Mouse (Mus musculus): ENCODE measurements around the gene AC134908.4. TPM values are rescaled to one million over a fixed set of nuclear protein-coding genes. Genes with fewer than 3 reads are reported as not detected.
"Not testable (repeated sequence)": the region's sequence is repeated elsewhere in the genome, so short reads cannot be mapped to it uniquely, and the experiment has no call there.

Gene AC134908.4
- polyA plus RNA-seq, 1 experiment = 0.23 TPM

DNA sequence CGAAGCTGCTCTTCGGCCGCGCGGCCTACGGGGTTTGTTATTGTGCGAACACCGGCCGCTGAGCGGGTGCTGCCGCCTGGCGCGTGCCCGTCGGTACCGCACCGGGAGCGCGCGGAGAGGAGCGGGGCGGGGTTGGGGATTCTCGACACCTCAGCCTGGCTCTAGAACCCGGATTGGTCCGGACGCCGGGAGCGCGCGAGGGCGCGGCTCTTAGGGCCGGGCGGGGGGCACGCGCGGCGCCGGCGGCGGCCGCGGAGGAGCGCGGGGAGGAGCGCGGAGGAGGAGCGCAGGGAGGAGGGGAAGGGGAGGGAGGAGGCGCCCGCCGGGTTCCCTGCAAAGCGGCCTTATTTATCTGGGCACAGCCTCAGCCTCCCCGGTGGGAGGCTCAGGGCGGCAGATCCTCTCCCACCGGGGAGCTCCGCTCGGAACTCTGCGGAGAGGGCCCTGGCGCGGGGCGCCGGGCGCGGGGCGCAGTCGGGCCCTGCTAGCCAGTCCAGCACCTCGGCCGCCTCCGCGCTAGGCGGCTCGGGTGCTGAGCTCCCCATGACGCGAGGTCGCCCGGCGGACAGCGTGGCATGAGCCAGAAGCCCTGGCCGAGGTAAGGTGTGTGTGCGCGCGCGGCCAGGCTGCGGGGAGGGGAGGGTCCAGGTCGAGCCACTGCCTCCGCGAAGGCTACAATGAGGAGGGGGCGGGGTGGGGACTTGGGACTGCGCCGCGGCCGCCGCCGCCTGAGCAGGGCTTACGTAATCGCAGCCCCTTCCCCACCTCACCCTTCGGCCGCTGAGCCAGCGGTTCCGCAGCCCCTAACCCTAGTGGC lies 13.5 kb upstream of the AC134908.4 start, which contains the start of gene Fbxl16:
Gene Fbxl16 (plus strand): TSS at position 297 of the 817 bp plus-strand sequence.
- DNase-seq (ENCODE audit: low read depth) = no peak

DNA sequence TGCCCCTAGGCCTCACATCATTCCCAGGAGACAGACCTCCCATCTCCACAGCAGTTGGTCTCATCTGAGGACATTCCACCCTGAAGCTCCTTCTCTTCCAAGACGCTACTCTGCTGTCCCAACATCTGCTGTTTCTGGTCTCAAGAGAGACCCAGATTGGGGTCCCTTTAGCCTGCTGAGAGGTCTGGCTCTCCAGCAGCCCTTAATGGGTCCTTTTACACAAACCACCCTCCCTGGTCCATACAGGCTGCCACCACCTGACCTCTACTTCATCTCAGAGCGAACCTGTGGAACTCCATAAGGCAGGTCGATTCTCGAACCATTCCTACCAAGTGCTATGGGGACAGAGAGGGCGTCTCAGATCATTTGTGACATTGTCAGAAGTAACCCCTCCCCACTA lies 12.6 kb upstream of the AC134908.4 start:
- no peak for DNase-seq (ENCODE audit: low read depth)

DNA sequence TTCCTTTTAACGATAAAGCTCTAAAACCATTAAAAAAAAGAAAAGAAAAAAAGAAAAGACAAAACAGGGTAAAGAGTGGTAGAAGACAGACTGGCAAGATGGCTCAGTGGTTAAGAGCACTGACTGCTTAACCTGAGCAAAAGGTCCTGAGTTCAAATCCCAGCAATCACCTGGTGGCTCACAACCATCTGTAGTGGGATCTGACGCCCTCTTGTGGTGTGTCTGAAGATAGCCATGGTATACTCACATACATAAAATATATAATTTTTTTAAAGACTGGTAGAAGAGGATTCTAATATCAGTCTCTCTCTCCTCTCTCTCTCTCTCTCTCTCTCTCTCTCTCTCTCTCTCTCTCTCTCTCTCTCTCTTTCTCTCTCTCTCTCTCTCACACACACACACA lies 12.0 kb upstream of the AC134908.4 start:
- not testable (repeated sequence) for DNase-seq (ENCODE audit: low read depth)

DNA sequence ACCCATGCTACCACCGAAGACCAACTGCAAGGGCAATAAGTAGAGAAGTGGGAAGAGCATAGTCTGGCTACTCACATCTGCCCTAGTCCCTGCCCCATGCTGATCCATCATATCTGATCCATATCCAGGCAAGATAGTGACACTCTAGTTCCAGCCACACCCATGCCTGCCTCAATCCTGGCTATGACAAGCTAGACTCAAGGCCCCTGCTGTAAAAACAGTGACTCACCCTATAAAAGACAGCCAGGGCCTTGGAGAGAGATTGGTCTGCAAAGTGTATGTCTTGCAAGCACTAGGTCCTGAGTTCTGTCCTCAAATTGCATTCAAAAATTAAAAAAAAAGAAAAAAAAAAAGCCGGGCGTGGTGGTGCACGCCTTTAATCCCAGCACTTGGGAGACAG lies 11.0 kb upstream of the AC134908.4 start:
- DNase-seq (ENCODE audit: low read depth) = no peak

DNA sequence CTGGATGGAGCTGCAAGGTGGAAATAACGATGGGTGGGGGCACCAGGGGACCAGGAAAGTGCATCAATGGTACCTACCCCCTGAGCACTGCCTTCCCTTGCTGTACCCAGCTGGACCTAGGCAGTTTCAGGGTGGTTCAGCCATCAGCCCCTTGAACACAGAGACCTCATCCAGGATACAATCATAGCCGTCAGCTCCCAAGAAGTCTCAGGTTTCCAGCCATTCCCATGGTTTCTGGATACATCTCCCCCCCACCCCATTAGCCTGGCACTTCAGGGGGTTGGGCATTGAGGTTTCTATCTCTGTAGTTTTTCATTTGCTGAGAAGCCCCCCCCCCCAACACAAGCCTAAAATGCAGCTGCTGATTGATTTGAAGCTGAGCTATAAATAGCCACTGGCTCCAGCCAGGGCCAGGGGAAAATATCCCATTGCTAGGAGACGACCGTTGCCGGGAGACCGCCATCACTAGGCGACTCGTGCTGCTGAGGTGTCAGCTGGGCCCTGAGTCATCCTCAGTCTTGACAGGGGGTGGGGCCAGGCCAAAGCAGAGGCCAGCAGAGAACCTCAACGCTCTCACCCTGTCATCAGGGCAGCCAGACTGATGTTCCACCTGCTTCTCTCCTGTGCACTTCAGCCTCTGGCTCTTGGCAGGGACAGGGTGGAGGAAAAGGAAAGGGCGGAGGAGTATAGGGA lies 7.5 kb upstream of the AC134908.4 start:
- DNase-seq (ENCODE audit: low read depth) = no peak

DNA sequence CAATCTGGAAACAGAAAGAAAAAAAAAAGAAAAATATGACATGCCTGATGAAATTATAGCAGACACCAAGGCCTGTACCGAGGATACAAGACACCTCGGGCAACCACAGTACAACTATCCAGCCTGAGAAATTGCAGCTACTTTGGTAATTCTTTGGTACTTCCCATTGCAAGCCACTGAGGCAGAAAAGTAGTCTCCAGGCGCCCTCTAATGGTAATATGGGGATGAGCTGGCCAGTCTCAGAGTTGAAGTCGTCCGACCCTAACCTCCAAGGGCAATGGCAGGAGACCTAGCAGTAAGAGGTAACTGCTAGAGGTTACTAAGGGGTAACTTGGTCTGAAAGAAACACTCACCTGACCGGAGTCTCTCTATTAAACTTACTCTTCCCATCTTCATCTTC lies 5.6 kb upstream of the AC134908.4 start:
- no peak for DNase-seq (ENCODE audit: low read depth)

DNA sequence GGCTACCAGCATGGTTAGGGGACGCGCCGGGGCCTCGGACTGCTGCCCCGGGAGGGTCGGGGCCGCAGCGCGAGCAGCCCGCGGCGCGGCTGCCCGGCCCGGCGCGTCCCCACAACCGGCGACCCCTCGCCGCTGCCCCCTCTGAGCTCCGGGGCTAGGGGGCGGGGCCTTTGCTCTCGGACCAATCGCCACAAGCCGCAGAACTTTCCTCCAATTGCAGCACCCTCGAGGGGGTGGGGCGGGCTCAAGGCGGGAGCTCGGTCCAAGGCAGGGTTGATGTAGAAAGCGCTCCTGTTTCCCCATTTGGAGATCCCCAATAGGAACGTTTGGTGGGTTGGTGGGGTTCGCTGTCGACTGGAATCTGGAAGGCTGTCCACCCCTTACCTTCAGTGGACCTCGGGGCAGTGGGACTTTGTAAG lies 1.5 kb upstream of the AC134908.4 start, which contains the start of gene Metrn:
Gene Metrn (minus strand): TSS at position 186 of the 419 bp plus-strand sequence.
- no peak for DNase-seq (ENCODE audit: low read depth)

DNA sequence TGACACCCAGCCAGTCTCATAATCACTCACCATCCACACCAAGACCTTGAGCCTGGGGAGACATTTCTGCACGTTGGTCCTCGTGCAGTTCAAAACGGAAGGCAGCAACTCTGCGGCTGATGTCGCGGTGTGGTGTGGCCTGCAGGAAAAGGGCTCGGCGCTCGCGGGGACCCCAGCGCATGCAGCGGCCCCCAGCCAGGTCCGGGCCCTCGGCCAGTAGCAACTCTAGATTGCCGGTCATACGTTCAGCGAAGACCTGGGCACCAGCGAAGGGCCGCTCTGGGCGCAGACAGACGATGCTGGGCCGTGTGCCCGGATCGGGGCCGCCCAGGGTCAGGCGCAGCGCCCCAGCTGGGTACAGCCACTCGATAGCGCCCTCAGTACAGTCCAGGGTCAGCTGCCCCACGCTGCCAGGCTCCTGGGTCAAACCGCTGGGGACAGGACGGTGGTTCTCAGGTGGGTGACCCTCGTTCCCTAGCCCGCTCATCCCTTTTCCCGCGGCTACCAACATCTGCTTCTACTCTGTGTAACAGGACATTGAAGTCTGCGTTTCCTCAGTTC lies 832 bp upstream of the AC134908.4 start:
- no peak for DNase-seq (ENCODE audit: low read depth)

DNA sequence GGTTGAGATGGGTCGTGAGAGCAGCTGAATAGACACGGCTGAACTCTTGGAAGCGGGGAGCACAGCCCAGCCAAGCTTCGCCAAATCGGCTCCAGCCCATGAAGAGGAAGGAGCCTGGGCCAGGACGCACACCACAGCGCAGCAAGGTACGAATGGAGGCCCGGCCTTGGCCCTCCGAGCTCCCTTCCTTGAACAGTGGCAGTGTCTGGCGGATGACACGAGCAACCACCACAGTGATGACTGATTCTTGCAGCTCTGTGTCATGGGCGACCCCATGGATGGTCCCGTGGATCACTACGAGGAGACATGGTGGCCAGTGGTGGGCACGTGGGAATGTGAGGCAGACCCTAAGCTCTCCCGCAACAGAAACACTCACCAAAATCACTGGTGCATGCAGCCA lies 461 bp downstream of the AC134908.4 start:
- no peak for DNase-seq (ENCODE audit: low read depth)

DNA sequence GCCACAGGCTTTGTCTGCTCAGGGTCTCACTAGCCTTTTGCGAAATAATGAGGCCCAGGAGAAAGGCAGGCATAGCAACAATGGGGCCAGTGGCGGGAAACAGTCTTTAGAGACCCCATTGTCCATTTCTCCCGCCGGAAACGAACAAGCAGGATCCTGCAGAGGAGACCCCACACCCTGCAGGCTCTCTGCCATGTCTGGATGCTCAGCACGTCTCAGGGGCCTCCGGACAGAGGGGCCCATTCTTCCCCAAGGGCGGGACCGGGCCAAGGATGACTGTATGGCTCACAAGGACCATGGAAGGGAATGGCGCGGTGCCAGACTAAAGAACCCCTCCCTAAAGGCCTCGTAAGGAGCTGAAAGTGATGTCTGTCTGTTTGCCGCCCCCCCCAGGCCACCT lies 1.3 kb downstream of the AC134908.4 start:
- no peak for DNase-seq (ENCODE audit: low read depth)

DNA sequence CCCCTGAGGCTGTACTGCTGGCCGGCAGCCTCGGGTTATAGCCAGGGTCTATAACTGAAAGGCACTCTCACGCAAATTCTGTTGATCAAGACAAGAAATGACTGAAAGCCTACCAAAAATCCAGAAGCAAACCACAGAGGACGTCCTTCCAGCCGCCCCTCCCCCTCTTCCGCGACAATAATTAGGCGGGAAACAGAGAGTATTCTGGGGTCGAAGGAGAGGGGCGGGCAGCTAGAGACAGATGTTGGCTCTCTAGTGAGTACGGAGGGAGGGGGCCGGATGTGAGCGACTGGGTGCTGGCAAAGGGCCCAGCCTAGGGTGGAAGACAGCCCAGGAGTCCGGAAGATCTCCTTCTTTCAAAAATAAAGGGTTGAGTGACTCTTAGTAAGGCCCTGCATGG lies 2.8 kb downstream of the AC134908.4 start, which contains the start of gene Fam173a:
Gene Fam173a (minus strand): TSS at position 287 of the 400 bp plus-strand sequence.
- no peak for DNase-seq (ENCODE audit: low read depth)

DNA sequence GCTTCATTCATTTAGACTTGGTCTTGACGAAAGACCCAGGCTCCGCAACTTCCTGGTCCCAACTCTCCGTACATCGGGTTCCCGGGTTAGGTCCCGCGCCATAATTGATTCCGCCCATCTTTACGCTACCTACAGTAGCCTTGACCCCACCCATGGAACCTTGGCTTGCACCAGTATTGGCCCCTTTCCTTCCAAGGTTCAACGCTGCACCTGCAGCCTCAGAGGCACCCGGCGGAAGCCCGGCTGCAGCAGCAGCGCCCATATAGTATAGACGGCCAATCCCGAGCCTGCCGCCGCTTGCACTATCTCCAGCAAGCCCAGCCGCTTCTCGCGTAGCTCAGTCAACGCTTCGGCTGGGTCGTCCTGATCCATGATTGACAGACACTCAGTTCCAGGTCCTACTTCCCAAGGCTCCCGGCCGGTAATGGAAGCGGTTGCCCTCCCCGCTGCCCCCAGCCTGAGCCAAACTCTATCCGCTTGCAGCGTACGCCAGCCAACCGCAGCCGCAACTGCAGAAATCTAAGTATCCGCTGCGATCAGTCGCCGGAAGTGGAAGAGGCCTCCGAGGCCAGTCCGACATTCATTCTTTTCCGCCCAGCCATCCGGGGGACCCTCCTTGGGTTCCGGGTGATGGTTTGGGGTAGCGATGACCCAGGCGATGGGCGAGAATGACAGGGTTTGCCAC lies 3.5 kb downstream of the AC134908.4 start:
- no peak for DNase-seq (ENCODE audit: low read depth)

DNA sequence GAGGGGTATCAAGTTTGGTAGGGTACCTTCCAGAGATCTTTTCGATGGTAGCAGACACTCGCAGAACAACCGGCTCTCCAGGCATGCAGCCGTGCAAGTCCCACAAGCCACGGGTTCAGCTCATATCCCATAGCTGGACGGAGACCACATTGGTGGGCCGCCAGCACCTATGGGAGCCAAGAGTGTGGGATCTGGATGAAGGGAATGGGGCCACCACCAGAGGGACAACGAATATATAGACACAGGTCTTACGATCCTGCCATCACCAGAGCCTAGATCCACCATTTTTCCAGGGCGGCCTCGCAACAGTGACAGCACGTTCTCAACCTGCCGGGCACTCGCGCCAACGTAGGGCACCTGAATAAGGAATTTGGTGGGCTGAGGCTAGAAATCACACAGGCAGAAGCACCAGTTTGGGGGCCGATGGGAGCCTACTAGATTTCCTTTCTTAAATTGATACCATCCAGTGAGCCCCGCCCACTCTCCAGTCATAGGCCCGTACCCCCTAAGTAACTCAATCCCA lies 4.1 kb downstream of the AC134908.4 start:
- DNase-seq (ENCODE audit: low read depth) = no peak

DNA sequence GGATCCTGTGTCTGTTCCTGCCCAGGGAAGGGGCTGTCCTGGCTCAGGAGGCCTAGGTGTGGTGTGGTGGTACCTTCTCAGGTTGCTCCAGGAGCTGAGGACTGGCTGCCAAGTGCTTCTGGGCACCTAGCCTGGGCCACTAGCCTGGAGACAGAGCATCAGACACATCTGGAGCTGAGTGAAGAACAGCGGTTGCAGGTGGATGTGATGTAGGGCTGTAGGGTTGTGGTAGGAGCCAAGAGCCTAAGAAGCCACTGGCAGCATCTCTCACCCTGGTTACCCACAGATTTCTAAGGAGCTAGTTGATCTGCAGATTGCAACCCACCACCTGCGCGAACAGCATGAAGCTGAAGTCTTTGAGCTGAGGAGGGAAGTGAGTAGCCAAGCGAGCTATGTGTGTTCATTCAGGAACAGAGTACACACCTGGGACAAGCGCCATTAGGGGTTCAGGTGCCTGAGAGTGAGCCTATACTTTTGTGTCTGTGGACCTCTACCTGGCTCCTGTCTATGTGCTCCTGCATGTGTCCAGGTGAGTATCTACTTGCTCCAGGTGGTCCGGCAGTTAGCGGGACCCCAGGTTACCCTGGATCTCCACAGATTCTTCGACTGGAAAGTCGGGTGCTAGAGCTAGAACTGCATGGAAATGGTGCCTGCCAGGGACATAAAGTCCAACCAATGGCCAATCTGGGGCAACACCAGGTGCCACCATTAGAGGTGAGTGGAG lies 8.5 kb downstream of the AC134908.4 start:
- DNase-seq (ENCODE audit: low read depth) = no peak

DNA sequence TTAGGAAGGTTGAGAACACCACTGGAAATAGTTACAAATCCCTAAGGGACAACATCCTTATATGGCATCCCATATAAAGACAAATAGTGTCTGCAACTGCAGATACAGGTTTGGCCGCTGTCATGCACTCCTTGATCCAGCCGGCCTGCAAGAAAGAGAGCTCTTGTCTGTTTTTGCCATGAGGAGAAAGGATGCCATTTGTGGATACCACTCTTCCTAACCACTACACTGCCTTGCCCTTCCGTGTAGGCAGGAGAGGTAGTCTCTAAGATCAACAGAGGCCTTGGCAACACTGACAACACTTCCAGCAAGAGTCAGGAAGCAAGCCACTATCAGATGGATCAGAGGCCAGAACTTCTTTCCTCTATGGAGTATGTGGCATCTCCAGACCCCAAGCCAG lies 9.2 kb downstream of the AC134908.4 start, which contains the start of gene Ccdc78:
Gene Ccdc78 (plus strand): TSS at position 301 of the 400 bp plus-strand sequence.
- DNase-seq (ENCODE audit: low read depth) = no peak

DNA sequence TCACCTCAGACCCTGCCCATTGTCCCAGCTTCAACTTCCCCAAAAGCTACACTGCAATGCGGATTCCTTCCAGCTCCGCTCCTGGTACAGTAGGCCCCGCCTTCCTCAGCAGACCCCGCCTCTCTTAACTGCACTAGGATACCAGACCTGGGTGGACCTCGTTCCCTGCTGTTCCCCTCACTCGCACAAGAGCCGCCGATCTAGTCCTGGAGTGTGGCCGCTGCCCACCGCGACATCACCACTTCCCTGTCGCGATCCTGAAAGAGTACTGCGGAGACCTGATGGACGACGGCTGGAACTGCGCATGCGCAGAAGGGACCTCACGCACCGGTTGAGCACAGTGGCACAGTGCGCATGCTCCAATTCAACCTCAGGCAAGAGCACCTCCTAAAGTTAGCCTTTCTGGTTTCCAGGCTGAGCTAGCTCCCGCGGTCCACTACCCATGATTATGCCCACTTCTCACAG lies 10.1 kb downstream of the AC134908.4 start, which contains the start of gene Haghl:
Gene Haghl (minus strand): TSS at position 393 of the 465 bp plus-strand sequence.
- no peak for DNase-seq (ENCODE audit: low read depth)

DNA sequence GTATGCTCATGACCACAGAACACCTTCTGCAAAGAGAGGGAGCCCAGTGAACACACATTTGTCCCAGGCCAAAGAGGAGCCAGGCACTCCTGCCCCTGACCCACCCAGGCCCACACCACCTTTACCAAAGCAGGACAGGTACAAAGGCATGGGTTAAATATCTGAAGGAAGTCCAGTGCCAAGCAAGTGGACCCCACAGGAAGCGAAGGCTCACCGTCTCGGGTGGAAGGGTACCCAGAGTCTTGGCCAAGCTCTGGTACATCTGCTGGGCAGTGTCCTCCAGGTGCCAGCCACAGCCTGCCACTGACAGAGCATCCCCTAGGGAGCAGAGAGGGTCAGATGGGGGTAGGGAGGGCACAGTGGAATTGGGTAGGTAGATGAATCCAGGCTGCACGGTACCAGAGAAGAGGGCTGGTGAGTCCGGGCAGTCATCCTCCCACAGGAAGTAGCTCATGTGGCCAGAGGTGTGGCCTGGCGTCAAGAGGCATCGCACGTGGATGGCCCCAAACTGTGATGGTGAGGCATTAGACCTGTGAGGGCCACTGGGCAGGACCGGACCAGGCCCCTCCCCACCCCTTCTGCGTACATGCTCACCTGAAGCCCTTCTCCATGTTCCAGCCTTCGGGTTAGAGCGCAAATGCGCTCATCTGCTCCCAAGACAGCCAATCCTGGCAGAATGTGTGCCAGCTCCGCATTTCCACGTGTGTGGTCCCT lies 11.4 kb downstream of the AC134908.4 start:
- DNase-seq (ENCODE audit: low read depth) = no peak

DNA sequence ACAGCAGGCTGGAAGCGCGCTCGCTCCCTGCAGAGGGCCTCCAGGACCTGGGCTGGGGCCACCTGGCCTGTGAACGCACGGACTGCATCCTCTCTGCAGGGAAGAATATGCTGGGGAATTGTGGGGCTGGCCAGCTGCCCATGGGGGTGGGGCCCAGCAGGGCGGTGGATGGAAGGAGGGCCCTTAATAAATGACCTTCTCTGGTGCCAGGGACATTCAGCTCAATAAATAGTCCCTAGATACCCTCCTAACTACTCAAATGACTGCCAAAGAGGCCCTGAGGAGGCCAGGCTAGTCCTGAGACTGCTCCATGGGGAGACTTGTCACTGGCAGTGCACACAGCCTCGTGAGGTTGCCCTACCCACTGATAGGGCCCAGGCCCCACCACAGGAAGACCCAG lies 12.4 kb downstream of the AC134908.4 start:
- no peak for DNase-seq (ENCODE audit: low read depth)

DNA sequence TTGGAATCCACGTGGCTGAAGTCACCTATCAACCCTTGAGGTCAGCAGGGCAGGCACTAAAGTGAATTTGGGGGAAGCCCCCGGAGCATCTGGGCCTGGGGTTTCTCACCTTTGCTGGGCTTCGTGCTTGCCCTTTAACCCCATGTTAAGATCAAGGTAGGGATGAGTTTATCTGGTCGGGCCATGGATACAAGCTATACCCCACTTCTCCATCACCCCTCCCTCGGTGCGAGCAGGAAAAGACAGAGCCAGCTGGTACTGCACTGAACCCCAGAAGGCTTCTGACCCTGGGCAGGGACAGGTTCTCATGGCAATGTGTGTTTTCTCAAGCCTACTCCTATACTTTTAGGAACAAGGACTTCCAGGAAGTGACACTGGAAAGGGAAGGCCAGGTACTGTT lies 14.1 kb downstream of the AC134908.4 start:
- no peak for DNase-seq (ENCODE audit: low read depth)

DNA sequence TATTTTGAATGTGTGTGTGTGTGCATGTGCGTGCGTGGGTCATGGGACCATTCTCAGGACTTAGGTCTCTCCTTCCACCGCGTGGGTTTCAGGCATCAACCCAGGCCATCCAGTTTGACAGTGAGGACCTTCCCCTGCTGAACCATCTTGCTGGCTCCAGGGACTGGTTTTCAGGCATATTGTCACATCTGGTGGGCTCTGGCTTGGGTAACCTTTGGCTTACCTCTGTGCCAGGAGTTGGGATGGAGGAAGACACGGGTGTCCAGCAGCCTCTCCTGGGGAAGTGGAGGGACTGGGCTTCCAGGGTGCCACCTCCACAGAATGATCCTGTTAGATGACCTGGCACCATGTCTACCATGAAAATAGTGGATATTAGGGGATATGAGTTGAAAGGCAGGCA lies 17.5 kb downstream of the AC134908.4 start:
- no peak for DNase-seq (ENCODE audit: low read depth)

All from gonadal fat pad, adult 2 months (tissue).